Mouse (Mus musculus): ENCODE data around the gene Tcf12.

Tcf12 gene

DNA sequence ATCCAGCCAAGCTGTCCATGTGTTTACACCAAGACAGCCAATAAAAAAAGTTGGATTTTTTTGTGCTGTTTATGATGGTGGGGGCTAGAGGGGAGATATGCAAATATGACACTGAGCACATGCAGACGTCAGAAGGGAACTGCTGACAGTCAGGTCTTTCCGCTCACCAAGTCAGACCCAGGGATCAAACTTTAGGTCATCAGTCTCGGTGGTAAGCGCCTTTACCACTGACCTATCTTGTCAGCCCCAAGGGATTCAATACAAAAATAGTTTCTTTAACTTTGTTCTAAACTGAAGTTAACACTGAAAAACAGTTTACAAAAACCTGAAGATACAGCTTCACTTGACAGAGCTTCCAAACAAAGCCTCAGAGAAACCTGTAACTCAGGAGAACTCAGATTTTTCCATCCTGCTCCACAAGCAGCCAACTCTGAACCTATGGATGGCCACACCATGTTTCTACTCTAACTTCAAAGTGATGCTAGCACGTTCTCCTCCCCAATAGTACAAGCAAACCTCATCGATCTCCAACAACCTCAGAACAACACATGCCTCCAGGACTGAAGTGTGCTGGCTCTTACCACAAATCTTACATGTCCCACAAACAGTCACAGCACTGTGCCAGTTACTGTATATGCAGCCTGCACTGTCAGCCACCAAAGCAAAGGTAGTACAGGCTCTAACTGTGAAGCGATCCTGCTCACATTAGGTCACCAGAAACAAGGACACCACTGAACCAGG lies 11.6 kb downstream of the Tcf12 start:
- Histone ChIP-seq H3K9me3 (ENCODE audit: low read length) (no peaks in the 10 kb centered on the region), H3K36me3 (ENCODE audit: insufficient read depth, low read length) (no peaks in the 10 kb centered on the region), H3K4me1 (replicated peaks; ENCODE audit: low read depth, low read length) (0 out of 2 replicates have a peak, but pooled peaks cover 6% of the 10 kb centered on the region), H3K27me3 (ENCODE audit: insufficient read depth, low read length) (no peaks in the 10 kb centered on the region), H3K4me3 (replicated peaks; ENCODE audit: low read length) (no peak overlapping the region)
- TF ChIP-seq POU5F1 (IDR thresholded peaks at IDR 0.05; ENCODE audit: borderline replicate concordance, low read length) (no peak), CTCF (conservative IDR thresholded peaks at IDR 0.05; ENCODE audit: low read length) (no peak), NANOG (IDR thresholded peaks at IDR 0.05; ENCODE audit: borderline replicate concordance, low read length) (no peak)

DNA sequence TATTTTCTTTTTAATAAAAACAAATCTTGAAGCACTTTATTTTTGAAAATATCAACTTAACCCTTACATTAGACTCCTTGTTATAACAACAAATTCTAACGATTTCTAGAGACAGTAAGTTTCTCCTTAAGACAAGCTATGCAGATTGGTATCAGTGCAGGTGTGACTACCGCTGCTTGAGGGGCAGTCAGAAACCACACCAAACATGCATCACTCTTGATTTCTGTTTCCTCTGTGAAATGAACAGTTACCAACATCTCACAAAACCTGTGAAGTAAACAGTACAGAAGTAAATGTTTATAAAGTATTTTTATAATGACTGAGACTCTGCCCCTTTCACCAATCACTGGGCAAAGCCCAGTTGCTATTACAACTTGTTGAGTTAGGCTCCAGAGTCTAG lies 13.6 kb downstream of the Tcf12 start:
- H3K9me3 ChIP-seq (ENCODE audit: low read length), result no peaks in the 10 kb centered on the region
- no peak overlapping the region for H3K4me3 ChIP-seq (replicated peaks; ENCODE audit: low read length)
- no peak for TF ChIP-seq NANOG (IDR thresholded peaks at IDR 0.05; ENCODE audit: borderline replicate concordance, low read length)
- TF ChIP-seq POU5F1 (IDR thresholded peaks at IDR 0.05; ENCODE audit: borderline replicate concordance, low read length), result no peak
- TF ChIP-seq CTCF (conservative IDR thresholded peaks at IDR 0.05; ENCODE audit: low read length), result no peak
- 0 out of 2 replicates have a peak, but pooled peaks cover 3% of the 10 kb centered on the region for H3K4me1 ChIP-seq (replicated peaks; ENCODE audit: low read depth, low read length)
- no peaks in the 10 kb centered on the region for H3K36me3 ChIP-seq (ENCODE audit: insufficient read depth, low read length)
- no peaks in the 10 kb centered on the region for H3K27me3 ChIP-seq (ENCODE audit: insufficient read depth, low read length)

DNA sequence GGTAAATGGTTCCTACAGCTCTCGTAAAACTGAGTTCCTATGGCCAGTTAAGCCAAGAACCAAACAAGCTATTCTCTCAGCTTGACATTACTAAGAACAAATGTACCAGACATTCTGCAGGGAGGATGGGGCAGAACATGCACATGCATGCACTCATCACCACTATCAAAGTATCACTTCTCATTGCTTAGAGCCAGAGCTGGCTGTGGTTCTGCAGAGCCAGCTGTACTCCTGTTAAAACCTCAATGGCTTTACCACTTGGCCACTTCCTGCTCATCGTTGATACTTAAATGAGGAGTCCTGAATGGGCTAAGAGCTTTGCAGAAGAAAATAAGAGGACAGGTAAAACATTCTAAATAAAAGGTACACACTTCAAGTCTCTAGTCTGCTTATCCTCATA lies 14.6 kb downstream of the Tcf12 start:
- TF ChIP-seq CTCF (conservative IDR thresholded peaks at IDR 0.05; ENCODE audit: low read length) (no peak), POU5F1 (IDR thresholded peaks at IDR 0.05; ENCODE audit: borderline replicate concordance, low read length) (no peak), NANOG (IDR thresholded peaks at IDR 0.05; ENCODE audit: borderline replicate concordance, low read length) (no peak)
- H3K4me1 ChIP-seq (replicated peaks; ENCODE audit: low read depth, low read length), result 0 out of 2 replicates have a peak, but pooled peaks cover 3% of the 10 kb centered on the region
- no peak overlapping the region for H3K4me3 ChIP-seq (replicated peaks; ENCODE audit: low read length)
- no peaks in the 10 kb centered on the region for H3K27me3 ChIP-seq (ENCODE audit: insufficient read depth, low read length)
- no peaks in the 10 kb centered on the region for H3K9me3 ChIP-seq (ENCODE audit: low read length)
- no peaks in the 10 kb centered on the region for H3K36me3 ChIP-seq (ENCODE audit: insufficient read depth, low read length)

DNA sequence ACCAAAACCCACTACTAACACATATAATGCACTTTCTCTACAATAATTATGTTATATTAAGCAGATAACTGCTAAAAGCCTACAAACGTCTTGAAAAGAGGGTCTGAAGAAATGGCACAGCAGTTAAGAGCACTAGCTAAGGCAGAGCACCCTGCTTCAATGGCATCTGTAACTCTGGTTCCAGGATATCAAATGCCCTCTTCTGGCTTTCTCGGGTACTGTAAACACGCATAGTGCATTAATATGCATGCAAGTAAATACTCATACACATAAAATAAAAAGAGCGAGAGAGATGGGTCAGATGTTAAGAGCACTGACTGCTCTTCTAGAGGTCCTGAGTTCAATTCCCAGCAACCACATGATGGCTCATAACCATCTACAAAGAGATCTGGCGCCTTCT lies 17.0 kb downstream of the Tcf12 start:
- TF ChIP-seq NANOG (IDR thresholded peaks at IDR 0.05; ENCODE audit: borderline replicate concordance, low read length), result no peak
- TF ChIP-seq CTCF (conservative IDR thresholded peaks at IDR 0.05; ENCODE audit: low read length), result peak; percentile 24
- no peak for TF ChIP-seq POU5F1 (IDR thresholded peaks at IDR 0.05; ENCODE audit: borderline replicate concordance, low read length)
- H3K4me3 ChIP-seq (replicated peaks; ENCODE audit: low read length), result no peak overlapping the region
- 0 out of 2 replicates have a peak, but pooled peaks cover 3% of the 10 kb centered on the region for H3K4me1 ChIP-seq (replicated peaks; ENCODE audit: low read depth, low read length)
- no peaks in the 10 kb centered on the region for H3K27me3 ChIP-seq (ENCODE audit: insufficient read depth, low read length)
- no peaks in the 10 kb centered on the region for H3K9me3 ChIP-seq (ENCODE audit: low read length)
- H3K36me3 ChIP-seq (ENCODE audit: insufficient read depth, low read length), result no peaks in the 10 kb centered on the region

GRCm38 (mm10) chr9:72092191-72092590 lies 19.5 kb downstream of the Tcf12 start:
- 0 out of 2 replicates have a peak, but pooled peaks cover 2% of the 10 kb centered on the region for H3K4me1 ChIP-seq (replicated peaks; ENCODE audit: low read depth, low read length)
- TF ChIP-seq NANOG (IDR thresholded peaks at IDR 0.05; ENCODE audit: borderline replicate concordance, low read length) (no peak), CTCF (conservative IDR thresholded peaks at IDR 0.05; ENCODE audit: low read length) (no peak), POU5F1 (IDR thresholded peaks at IDR 0.05; ENCODE audit: borderline replicate concordance, low read length) (no peak)
- no peak overlapping the region for H3K4me3 ChIP-seq (replicated peaks; ENCODE audit: low read length)
- no peaks in the 10 kb centered on the region for H3K36me3 ChIP-seq (ENCODE audit: insufficient read depth, low read length)
- no peaks in the 10 kb centered on the region for H3K9me3 ChIP-seq (ENCODE audit: low read length)
- H3K27me3 ChIP-seq (ENCODE audit: insufficient read depth, low read length), result no peaks in the 10 kb centered on the region

- TF ChIP-seq CTCF (conservative IDR thresholded peaks at IDR 0.05; ENCODE audit: low read length) (no peak), NANOG (IDR thresholded peaks at IDR 0.05; ENCODE audit: borderline replicate concordance, low read length) (no peak), POU5F1 (IDR thresholded peaks at IDR 0.05; ENCODE audit: borderline replicate concordance, low read length) (no peak)
- H3K36me3 ChIP-seq (ENCODE audit: insufficient read depth, low read length), result no peaks in the 10 kb centered on the region
Measured at GRCm38 (mm10) chr9:72088893-72089611, 22.6 kb downstream of the Tcf12 start.

GRCm38 (mm10) chr9:72085017-72085416 lies 26.7 kb downstream of the Tcf12 start:
- no peak for TF ChIP-seq NANOG (IDR thresholded peaks at IDR 0.05; ENCODE audit: borderline replicate concordance, low read length)
- no peak for TF ChIP-seq CTCF (conservative IDR thresholded peaks at IDR 0.05; ENCODE audit: low read length)
- TF ChIP-seq POU5F1 (IDR thresholded peaks at IDR 0.05; ENCODE audit: borderline replicate concordance, low read length), result no peak
- Histone ChIP-seq H3K27me3 (ENCODE audit: insufficient read depth, low read length) (no peaks in the 10 kb centered on the region), H3K36me3 (ENCODE audit: insufficient read depth, low read length) (no peaks in the 10 kb centered on the region), H3K4me1 (replicated peaks; ENCODE audit: low read depth, low read length) (peaks cover 2% of the 10 kb centered on the region; the same call in 1 of the 2 replicates), H3K4me3 (replicated peaks; ENCODE audit: low read length) (no peak overlapping the region), H3K9me3 (ENCODE audit: low read length) (no peaks in the 10 kb centered on the region)

More at GRCm38 (mm10) chr9:72088893-72089611, 22.6 kb downstream of the Tcf12 start:
- Histone ChIP-seq H3K9me3 (ENCODE audit: low read length) (no peaks in the 10 kb centered on the region), H3K4me1 (replicated peaks; ENCODE audit: low read depth, low read length) (peaks cover 2% of the 10 kb centered on the region; the same call in 1 of the 2 replicates), H3K27me3 (ENCODE audit: insufficient read depth, low read length) (no peaks in the 10 kb centered on the region), H3K4me3 (replicated peaks; ENCODE audit: low read length) (no peak overlapping the region)

GRCm38 (mm10) chr9:72084131-72084530 lies 27.5 kb downstream of the Tcf12 start:
- Histone ChIP-seq H3K4me3 (replicated peaks; ENCODE audit: low read length) (no peak overlapping the region), H3K9me3 (ENCODE audit: low read length) (no peaks in the 10 kb centered on the region), H3K27me3 (ENCODE audit: insufficient read depth, low read length) (no peaks in the 10 kb centered on the region), H3K4me1 (replicated peaks; ENCODE audit: low read depth, low read length) (peaks cover 2% of the 10 kb centered on the region; the same call in 1 of the 2 replicates), H3K36me3 (ENCODE audit: insufficient read depth, low read length) (no peaks in the 10 kb centered on the region)
- TF ChIP-seq NANOG (IDR thresholded peaks at IDR 0.05; ENCODE audit: borderline replicate concordance, low read length), result no peak
- TF ChIP-seq CTCF (conservative IDR thresholded peaks at IDR 0.05; ENCODE audit: low read length), result no peak
- TF ChIP-seq POU5F1 (IDR thresholded peaks at IDR 0.05; ENCODE audit: borderline replicate concordance, low read length), result no peak

Measured in E14TG2a.4 (cell line).